Mouse (Mus musculus): ENCODE measurements at regions not wholly inside any gene's neighbourhood (a gene's known extent, or its start where the extent isn't known, plus 50 kb on each side); places are given as distances from the start of the nearest gene placed in this dataset.
A peak's percentile ranks its signal among the peaks of the same experiment; 100 is the strongest.

DNA sequence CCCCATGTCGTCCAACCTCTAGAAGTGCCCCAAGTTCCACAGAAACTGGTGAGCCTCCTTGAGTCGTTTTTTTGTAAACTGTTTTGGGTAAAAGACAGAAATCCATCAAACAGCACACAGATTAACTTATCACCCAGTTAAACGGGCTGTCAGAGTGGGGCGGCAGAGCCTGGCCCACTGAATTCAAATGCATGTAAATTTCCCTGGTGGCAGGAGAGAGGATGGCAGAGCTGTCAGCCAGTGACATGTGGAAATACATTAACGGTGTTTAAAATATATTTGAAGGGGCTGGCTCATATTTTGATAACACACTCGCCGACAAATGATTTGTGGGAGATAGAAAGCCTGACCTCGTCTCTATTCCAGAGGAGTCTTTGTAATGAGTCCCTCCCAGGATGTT is 252.5 kb upstream of the Mki67 start:
- DNase-seq (ENCODE audit: low read depth, low spot score) = no peak

GRCm38 (mm10) chr7:135986021-135986420 is 269.9 kb upstream of the Mki67 start:
- DNase-seq (ENCODE audit: low read depth, low spot score) = no peak

DNA sequence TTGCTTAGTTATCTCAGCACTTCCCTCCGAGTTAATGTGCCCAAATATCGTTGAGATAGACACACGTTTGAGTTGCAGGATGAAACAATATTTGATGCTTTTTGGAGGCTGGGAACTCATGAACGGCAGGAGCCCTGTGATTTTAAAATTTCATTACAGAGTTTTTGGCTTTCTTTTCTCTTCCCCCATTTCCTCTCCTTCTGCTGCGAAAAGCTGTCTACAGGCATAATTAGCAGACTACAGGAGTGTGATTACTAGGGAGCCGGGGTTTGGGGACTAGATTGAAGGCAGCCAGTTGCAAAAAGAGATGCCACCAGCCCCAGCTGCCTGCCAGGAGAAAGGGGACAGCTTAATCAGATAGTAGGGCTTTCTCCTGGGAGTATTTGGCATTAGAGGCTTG is 274.2 kb upstream of the Mki67 start:
- no peak for DNase-seq (ENCODE audit: low read depth, low spot score)

- no peak for DNase-seq (ENCODE audit: low read depth, low spot score)
Measured at GRCm38 (mm10) chr7:135996896-135997295, 280.7 kb upstream of the Mki67 start.

DNA sequence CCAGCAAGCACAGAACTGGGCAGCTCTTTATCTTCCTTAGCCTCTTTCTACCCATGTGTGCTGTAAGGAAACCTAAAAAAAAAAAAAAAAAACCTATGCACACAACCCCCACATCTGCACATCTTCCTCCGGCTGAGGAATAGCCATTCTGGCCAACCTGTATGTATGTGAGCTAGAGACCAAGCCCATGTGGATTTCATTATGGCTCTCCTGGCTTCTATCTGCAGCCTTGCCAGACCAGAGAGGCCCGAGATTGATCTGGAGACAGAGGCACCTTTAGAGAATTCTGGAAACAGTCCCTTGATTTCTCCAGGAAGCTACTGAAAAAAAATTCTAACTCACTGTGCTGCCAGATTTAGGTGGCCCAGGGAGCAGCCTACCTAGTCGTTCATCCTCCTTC is 281.5 kb upstream of the Mki67 start:
- DNase-seq (ENCODE audit: low read depth, low spot score) = no peak

GRCm38 (mm10) chr7:136002382-136002781 is 286.2 kb upstream of the Mki67 start:
- DNase-seq (ENCODE audit: low read depth, low spot score) = no peak

GRCm38 (mm10) chr7:136003291-136003690 is 287.1 kb upstream of the Mki67 start:
- no peak for DNase-seq (ENCODE audit: low read depth, low spot score)

GRCm38 (mm10) chr7:136007796-136008455 is 291.8 kb upstream of the Mki67 start:
- no peak for DNase-seq (ENCODE audit: low read depth, low spot score)

DNA sequence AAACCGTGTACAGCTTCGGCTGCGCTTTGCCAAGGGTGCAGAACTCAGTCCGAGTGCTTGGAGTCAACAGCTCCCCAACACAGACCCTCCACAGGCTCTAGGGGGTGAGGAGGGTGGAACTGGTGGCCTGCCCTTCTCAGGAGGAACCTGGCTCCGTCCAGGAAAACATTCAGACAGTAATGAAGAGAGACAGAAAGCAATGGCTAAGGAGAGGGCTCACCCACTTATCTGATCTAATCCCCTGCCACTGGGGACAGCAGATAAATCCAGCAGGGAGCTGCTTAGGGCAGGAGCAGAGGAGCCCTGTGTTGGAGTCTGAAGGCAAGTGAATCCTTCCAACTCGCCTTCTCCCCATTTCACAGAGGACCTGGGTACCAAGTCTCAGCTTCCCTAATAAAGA is 292.3 kb upstream of the Mki67 start:
- no peak for DNase-seq (ENCODE audit: low read depth, low spot score)

- peak; percentile 8 for DNase-seq (ENCODE audit: low read depth, low spot score)
Measured at GRCm38 (mm10) chr7:136010013-136010412, 293.9 kb upstream of the Mki67 start.

DNA sequence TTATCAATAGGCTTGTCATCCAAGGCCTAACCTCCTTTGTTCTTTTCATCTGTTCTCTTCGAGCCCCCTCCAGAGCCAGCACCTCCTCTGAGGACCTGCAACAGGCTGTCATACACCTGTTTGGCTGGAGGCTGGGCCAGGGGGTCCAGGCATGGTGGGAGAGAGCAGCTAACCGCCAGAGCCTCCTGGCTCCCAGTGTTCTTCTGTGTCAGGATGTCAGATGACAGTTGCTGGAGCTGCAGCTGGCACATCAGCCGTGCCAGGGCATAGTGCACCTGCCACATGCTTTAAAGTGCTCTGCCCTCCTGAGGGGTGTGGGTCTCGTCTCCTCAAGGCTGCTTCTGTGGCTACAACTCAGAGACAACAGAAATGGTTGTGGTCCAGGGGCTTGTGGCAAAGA is 298.5 kb upstream of the Mki67 start:
- DNase-seq (ENCODE audit: low read depth, low spot score) = no peak

DNA sequence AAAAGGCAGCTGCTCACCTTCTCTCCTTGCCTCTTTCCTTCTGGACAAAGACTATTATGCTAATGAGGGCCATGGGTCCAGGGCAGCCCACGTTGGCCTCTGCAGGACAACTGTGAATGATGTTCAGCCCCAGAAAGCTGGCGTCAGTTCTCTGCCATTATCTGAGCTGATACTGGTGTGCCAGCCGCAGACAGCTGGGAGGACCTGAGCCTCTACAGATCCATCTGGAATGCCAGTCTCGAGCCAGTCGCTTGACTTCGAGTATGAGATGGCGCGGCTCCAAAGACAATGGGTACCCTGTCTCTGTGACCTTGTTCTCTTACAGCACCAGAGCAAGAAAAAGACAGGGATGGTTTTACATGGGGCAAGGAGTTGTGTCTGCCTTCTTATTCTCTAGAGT is 300.8 kb upstream of the Mki67 start:
- no peak for DNase-seq (ENCODE audit: low read depth, low spot score)

DNA sequence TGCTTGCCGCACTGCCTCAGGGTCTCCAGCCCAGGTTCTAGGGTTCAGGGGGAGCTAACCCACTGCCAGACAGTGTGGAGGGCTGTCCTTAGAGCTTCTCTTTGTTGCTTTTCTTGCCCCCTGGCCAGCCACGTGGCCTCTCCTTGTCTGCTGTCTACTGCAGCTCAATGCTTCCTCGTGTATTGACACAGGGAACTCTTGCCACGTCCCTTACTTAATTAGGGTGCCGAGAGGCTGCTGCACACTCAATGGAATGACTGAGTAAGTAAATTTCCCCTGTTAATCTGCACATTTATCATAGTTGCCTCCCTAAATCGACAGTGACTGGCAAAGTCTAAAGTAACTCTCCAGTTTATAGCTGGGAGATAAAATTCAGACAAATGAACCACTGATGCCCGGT is 304.4 kb upstream of the Mki67 start:
- no peak for DNase-seq (ENCODE audit: low read depth, low spot score)

DNA sequence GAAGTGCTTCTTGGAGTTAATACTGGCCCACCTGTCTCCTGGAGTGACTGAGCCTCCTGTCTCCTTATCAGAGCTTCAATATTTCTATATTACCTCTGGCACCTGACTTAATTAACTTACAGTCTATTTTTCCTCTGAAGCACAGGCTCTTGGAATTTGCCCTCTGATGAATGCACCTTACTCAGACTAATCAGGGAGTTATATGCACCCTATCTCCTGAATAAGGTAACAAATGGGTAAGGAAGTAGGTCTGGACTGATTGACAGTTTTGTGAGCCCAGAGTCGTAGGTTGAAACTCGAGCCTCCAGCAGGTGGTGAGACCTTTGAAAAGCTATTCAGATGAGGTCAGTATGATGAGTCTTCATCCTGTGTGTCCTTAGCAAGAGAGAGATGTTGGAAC is 304.9 kb upstream of the Mki67 start:
- DNase-seq (ENCODE audit: low read depth, low spot score) = no peak

- DNase-seq (ENCODE audit: low read depth, low spot score) = no peak
Measured at GRCm38 (mm10) chr7:136022781-136023448, 306.8 kb upstream of the Mki67 start.

GRCm38 (mm10) chr7:136026451-136026850 is 310.3 kb upstream of the Mki67 start:
- no peak for DNase-seq (ENCODE audit: low read depth, low spot score)

DNA sequence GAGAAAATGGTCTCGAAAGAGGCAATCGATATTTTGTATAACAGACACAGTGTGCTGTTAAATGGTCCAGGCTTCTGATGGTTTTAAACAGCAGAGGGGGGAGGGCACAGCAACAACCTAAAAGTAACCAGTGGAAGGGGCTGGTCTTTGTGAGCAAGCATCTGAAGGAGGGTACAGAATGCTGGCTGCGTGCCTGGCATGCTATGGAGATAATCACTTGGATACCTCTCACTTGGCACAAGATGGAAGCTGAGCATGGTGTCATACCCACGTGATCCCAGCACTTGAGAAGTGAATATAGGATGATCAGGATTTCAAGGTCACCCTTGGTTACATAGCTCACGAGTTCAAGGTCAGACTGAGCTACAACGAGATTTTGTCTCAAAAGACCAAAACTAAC is 315.9 kb upstream of the Mki67 start:
- no peak for DNase-seq (ENCODE audit: low read depth, low spot score)

DNA sequence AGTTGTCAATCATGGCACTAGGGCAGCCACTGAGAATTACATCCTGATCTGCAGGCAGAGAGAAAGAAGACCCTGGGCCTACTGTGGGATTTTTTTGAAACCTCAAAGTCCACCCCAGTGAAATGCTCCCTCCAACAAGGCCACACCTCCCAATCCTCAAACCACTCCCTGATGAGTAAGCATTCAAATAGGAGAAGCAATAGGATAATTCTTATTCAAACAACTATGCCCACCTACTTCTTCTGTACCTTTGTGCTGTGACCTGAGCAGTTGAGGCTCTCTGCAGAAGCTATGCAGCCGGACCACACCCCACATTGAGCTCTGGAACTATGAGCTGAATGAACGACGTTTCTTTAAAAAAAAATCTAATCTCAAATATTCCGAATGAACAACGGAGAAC is 317.4 kb upstream of the Mki67 start:
- DNase-seq (ENCODE audit: low read depth, low spot score) = no peak

DNA sequence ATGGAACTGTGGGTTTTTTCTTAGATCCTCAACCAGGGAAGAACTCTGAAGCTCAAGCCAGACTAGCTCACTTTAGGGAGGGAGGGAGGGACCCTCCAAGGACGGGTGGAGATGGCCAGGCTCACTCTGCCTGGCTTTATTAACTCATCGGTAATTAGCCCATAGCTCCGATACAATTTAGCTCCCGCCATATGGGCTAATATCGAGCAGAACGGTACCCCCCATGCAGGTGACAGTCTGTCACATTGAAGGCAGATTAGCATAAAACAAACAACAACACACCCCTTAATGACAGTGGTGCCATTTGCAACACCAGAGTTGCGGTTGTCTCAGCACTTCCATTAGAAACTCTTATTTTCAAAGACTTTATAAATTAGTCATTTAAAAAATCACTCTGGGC is 319.6 kb upstream of the Mki67 start:
- no peak for DNase-seq (ENCODE audit: low read depth, low spot score)

DNA sequence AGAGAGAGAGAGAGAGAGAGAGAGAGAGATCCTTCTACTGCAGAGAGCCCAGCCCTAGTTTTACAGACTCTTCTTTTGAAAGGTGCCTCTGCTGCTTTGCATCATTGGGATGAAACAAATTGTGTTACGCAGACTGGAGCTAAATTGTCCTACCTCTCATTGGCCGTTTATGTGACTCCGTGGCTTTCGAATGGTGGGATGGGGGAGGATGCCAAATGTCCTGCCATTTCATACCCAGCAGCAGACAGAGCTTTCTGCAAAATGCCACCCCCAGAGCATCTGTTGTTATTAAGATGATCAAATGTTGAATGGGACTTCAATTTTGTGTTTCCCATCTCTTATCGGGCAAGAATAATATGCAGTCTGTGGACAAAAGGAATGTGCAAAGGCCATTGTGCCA is 321.9 kb upstream of the Mki67 start:
- DNase-seq (ENCODE audit: low read depth, low spot score) = no peak

GRCm38 (mm10) chr7:136038906-136039305 is 322.7 kb upstream of the Mki67 start:
- no peak for DNase-seq (ENCODE audit: low read depth, low spot score)

GRCm38 (mm10) chr7:136041921-136042320 is 325.8 kb upstream of the Mki67 start:
- DNase-seq (ENCODE audit: low read depth, low spot score) = no peak

GRCm38 (mm10) chr7:136046645-136047363 is 330.6 kb upstream of the Mki67 start:
- DNase-seq (ENCODE audit: low read depth, low spot score) = no peak

All from c-Kit-negative CD71-positive TER-119-positive erythroid progenitor cells, embryonic 14.5 days (primary cell).